Mouse (Mus musculus) layer of hippocampus, postnatal 36 days (tissue): ENCODE results near the gene Nudt17. TPM values are rescaled to one million over a fixed set of nuclear protein-coding genes. Genes with fewer than 3 reads are reported as not detected.
"Not testable (repeated sequence)": the region's sequence is repeated elsewhere in the genome, so short reads cannot be mapped to it uniquely, and the experiment has no call there.

ENCODE experiments used
- DNase-seq, 2 experiments: peaks; one replicate each; pipeline ENCODE4 v3.0.0; 2022
- total RNA-seq, 2 experiments: library from RNA; stranded (reverse); gene quantifications; 2 replicates each; pipeline ENCODE4 v1.2.3; 2021

Nudt17 gene
- 10 to 100 TPM; 10.8 to 15.2 TPM for total RNA-seq

DNA sequence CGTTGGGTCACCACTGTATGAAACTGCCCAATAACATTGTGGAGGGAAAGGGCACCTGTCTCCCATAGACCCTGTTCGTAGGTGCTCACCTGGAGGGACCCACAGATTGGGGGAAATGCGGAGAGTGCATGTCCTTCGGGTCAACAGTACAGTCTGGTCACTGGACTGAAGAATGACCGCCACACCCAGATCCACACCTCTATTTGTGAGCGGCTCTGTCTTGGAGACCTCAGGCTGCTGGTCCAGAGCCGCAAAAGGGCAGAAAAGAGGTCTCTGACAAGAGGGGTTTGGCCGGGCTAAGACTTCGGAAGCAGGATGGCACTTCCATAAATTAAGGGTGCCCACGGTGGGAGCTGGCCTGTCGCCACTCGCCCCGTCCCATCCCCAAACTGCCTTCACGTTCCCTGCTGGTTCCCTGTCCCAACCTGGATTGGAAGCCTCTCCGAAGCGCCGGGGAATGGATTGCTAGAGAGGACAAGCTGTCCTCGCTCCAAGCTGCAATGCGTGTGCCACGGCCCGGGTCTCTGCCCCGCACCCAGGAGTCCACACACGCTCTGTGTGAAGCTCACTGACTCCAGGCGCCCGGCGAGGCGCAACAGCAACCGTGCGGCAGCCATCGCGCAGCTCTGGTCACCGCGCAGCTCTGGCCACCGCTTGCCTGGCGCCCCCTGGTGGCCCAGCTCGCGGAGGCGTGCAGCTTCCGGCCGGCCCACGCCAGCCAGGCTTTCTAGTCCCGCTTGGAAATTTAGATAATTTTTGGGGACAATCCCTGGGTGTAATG is at the start of gene Nudt17:
Gene Nudt17, minus strand, starts transcription at position 660 of the 781 bp plus-strand sequence.
- peak; percentile 81 to 84 for DNase-seq

DNA sequence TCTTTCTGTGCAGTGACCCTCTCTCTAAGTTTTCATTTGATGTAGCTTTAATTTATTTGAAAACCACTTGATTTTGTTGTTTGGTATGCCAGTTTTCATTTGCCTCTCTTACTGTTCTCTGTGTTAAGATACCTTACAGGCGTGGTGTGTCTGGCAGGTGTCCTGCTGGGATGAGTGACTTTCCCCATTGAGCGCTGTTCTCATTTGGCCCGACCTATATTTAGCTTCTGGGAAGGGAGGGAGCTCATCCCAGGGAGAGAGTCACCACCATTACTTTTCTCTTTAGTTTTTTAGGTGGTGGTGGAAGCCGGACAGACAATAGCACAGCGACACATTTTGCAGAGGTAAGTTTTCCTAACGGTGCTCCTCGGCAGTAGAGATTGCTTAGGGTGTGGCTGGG is 49.3 kb upstream of the Nudt17 start:
- no peak for DNase-seq

DNA sequence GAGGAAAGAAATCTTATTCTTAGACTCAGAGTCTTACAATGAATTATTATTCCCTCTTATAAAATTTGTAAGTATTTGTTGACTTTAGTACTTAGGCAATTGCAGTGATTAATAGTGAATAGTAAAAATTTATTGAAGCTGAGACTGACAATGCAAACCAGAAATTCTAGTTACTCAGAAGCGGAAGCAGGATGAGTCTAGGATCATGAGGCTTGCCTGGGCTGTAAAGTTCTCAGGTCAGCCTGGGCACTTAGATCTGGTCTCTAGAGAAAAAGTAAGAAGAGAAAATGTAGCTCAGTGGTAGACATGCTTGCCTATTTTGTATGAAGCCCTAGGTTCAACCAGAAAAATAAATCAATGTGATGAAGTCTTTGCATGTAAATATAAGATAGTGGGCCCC is 47.6 kb upstream of the Nudt17 start:
- DNase-seq, result no peak

DNA sequence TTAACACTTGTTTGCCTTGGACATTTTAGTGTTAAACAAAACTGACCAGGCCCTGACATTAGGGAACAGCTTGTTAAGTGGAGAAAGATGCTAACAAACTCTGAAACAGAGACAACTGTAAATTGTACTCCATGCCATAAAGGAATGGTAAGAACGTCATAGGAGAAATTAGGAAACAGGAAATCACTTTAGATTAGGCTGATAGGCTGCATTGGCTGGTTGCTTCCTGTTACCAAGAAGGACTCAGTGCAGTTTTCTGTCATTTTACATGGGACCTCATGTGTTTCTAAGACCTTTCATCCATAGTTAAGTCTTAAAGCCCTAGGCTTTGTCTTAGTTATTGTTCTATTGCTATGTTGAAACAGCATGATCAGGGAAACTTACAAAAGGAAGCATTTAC is 38.5 kb upstream of the Nudt17 start:
- no peak for DNase-seq

DNA sequence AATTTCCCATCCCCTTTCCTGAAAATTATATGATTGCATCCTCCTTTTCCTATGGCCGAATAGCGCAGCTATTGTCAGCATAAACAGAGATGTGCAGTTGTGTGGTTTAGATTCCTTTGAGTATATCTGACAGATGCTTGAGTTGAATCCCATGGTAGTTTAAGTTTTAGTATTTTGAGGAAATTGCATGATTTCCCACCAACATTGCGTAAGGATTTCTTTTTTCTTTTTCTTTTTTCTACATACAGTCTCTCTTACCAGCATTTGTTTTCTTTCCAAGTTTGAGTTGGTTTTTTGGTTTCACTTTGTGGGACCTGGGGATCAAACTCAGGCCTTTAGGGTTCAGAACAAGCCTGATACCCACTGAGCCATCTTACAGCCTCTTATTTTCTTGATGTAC is 36.0 kb upstream of the Nudt17 start:
- no peak for DNase-seq

GRCm38 (mm10) chr3:96740279-96740678 is 31.9 kb upstream of the Nudt17 start:
- DNase-seq, result not testable (repeated sequence)

DNA sequence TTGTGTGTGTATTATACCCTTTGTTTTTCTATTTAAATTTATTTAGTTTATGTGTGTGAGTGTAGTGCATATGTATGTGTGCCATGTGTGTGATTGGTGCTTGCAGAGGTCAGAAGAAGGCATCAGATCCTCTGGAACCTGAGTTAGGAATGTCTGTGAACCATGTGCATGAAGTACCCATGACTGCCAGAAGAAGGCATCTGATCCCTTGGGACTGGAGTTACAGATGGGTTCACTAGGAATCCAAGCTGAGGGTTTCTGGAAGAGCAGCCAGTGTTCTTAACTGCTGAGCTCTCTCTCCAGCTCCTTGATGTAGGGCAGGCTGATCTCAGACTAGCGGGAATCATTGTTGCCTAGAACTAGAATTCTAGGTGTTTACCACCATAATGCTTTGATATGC is 29.6 kb upstream of the Nudt17 start:
- DNase-seq, result no peak

GRCm38 (mm10) chr3:96737013-96737740 is 28.8 kb upstream of the Nudt17 start:
- DNase-seq, result no peak

GRCm38 (mm10) chr3:96735200-96735599 is 26.8 kb upstream of the Nudt17 start:
- no peak for DNase-seq

DNA sequence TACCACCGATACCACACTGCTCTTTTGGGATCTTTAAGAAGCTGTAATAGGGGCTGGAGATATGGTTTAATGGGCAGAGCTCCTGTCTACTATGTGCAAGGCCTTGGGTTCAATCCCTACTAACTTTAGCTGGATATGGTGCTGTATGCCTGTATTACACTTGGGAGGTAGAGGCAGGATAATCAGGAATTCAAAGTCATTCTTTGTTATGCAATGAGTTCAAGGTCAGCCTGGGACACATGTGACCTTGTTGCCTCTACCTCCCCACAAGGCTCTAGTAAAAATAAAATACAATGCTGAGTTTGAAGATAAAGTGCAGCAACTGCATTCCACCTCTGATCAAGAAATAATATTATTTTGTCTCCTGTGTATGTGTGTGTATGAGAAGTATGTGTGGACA is 25.6 kb upstream of the Nudt17 start:
- no peak for DNase-seq

DNA sequence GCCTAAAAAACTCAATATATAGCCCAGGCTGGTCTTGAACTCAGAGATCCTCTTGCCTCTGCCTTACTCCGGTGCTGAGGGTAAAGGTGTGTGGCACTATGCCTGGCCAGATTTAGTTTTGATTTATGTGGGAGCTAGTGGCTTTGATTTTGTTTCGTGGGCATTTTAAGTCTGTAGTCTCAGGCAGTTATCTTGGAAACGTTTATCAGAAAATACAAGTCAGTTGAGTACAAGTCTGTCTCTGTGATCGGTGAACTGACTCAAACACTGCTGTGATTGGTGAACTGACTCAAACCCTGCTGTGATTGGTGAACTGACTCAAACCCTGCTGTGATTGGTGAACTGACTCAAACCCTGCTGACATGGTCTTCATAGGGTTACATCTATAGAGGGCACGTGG is 22.4 kb upstream of the Nudt17 start:
- DNase-seq, result no peak

DNA sequence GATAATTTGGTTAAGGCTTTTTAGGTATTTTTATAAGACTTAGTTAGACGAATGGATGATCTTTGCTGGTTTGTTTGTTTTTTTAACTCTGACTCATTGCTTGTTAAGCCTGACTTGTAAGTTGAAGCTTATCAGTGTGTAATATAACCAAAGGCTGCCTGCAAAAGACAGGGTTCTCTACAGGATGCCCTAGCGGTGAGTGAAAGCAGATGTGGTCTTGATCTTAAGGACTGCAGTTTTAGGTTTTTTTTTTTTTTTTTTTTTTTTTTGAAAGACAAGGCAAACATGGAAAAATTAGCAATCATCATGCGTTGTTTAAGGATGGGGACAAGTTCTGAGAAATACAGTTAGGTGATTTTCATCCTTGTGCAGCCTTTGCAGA is 21.0 kb upstream of the Nudt17 start:
- no peak for DNase-seq

- no peak for DNase-seq
Observed at GRCm38 (mm10) chr3:96728634-96729402, 20.5 kb upstream of the Nudt17 start.

- peak in 1 of 2 experiments; percentile 23 for DNase-seq
Observed at GRCm38 (mm10) chr3:96727828-96728633, 19.7 kb upstream of the Nudt17 start.

GRCm38 (mm10) chr3:96727343-96727827 is 19.0 kb upstream of the Nudt17 start, which contains the start of the genes Polr3c and Rnf115:
Gene Polr3c, minus strand, starts transcription at chr3:96727628.
Gene Rnf115, plus strand, starts transcription at chr3:96727664.
- peak; percentile 96 for DNase-seq

DNA sequence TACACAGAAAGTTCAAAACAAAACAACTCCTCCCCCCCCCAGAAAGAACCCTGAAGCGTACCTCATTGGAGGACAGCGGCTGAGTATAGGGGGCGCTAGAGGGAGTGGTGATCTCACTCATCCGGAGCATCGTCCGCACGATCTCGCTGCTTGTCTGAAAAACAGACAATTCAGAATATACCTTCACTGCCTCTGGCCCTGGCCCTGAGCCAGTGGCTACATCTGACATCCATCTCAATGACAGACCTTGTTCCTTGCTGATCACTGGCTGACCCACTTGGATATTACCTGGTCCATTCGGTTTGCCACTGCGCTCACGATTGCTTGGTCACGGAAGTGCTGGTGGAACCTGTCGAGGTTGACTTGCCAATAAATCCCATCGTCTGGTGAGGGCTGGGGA is 10.8 kb upstream of the Nudt17 start:
- peak; percentile 51 to 52 for DNase-seq

DNA sequence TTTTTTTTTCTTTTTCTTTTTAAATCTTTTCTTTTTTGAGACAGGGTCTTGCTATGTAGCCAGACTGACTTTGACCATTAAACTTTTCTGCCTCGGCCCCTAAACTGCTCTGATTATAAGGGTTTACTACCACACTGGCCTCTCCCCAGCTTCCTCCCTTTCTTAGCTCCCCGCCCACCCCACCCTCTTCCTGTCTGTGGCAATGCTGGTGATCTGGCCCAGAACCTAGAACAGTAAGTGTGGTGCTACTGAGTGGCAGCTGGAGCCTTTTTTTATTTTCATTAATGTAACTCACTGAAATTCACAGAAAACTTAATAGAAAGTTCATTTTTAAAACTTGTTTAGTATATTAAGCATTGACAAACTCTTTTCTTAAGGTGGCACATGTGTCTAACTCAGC is 7.5 kb upstream of the Nudt17 start:
- no peak for DNase-seq

DNA sequence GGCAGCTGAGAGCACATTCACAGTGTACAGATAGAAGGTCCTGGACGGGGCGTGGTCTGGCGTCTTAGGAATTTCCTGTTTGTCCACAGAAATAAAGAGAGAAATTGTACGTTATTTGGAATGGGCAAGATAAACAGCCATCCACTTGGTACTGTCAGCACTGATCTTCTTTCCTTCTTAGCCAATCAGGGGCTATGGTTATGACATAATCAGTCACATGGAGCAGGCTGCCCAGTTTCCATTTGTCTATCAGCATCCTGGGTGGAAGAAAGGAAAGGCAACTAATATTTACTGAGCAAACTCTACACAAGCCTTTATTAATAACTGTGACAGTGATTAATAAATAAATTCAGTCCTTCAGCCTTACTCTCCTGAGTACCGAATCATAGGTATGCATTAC is 5.9 kb upstream of the Nudt17 start:
- DNase-seq, result no peak

DNA sequence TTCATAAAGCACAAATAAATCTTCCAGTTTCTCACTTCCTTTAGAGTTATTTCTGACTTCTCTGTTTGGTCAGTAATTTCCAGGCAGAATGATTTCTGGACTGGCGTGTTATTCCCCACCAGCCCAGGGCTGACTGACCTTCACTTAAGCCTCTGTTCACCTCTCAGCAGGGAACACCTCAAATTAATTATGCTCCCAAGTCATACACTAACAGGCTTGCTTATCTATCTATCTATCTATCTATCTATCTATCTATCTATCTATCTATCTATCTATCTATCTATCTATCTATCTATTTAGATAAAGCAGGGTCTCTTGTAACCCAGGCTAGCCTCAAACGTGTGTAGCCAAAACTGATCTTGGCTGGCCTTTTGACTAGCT is 312 bp upstream of the Nudt17 start:
- DNase-seq, result no peak

DNA sequence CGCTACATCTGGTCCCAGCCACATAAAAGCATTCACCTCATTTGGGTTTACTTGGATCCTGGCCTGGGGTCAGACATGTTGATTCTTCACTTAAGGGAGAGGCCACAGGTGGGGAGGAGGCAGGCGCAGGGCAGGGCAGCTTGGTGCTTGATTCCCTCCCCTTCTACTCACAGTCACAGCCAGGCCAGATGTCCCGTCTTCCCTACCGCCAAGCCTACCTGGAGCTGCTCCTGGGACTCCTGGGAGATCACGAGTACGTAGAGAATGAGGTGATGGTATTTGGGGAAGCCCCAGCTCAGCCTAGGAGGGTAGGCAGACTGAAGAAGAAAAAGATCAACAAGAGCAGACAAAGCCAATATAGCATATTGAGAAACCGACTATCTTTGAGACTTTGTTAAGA is 1.4 kb downstream of the Nudt17 start:
- no peak for DNase-seq

- DNase-seq, result no peak
Observed at GRCm38 (mm10) chr3:96706217-96706616, 2.1 kb downstream of the Nudt17 start.

DNA sequence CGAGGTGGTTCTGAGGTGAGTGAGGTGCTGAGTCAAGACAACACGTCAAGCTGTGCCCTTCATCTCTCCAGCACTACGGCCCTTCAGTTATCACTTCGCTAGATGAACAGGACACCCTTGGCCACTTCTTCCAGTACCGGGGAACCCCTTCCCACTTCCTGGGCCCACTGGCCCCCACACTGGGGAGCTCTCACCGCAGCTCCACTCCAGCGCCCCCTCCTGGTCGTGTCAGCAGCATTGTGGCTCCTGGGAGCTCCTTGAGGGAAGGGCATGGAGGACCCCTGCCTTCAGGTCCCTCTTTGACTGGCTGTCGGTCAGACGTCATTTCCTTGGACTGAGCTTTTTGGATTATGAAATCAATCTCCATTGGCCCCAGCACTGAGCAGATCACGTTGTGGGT is 3.6 kb downstream of the Nudt17 start:
- no peak for DNase-seq
